Comparison of ENCODE assay signal across 8 mouse cellular contexts in genomic region chr14:31435930-31436693, GRCm38 (mm10). TPM values are rescaled to one million over a fixed set of nuclear protein-coding genes. Genes with fewer than 3 reads are reported as not detected.
A peak's percentile ranks its signal among the peaks of the same experiment; 100 is the strongest.
DNase-seq lines count a peak whose midpoint lies in the region; ATAC-seq and TF ChIP-seq lines count a peak whose summit lies in the region.

TSS of gene Sh3bp5 (minus strand) at chr14:31436078.

- no peak for TF ChIP-seq EP300 in stomach, postnatal 0 days (optimal IDR thresholded peaks at IDR 0.05)

- intact Hi-C loops in heart, postnatal 14 days (cut with DNase I): loop anchor here (1.0 to 2.0 kb wide), 2 partner anchors 31 to 50 kb away; no protein-coding TSS in a partner anchor

- H3K27ac ChIP-seq in forebrain, embryonic 15.5 days (replicated peaks): peak within 1 kb of the TSS; percentile 93
- H3K27ac ChIP-seq in liver, embryonic 16.5 days (ENCODE audit: low read length): peak within 1 kb of the TSS; percentile 73
- peak within 1 kb of the TSS; percentile 55 for H3K27ac ChIP-seq in neural tube, embryonic 12.5 days
- H3K27ac ChIP-seq in stomach, postnatal 0 days (replicated peaks): peak within 1 kb of the TSS; percentile 70

- no peaks in the 10 kb centered on the region for H3K36me3 ChIP-seq in G1E (replicated peaks)
- no peaks in the 10 kb centered on the region for H3K36me3 ChIP-seq in forebrain, embryonic 15.5 days
- no peaks in the 10 kb centered on the region for H3K36me3 ChIP-seq in liver, embryonic 16.5 days (ENCODE audit: control insufficient read depth, insufficient read depth)
- H3K36me3 ChIP-seq in neural tube, embryonic 12.5 days: no peaks in the 10 kb centered on the region
- no peaks in the 10 kb centered on the region for H3K36me3 ChIP-seq in stomach, postnatal 0 days (ENCODE audit: control insufficient read depth, insufficient read depth, low read length)

- H3K9ac ChIP-seq in forebrain, embryonic 15.5 days (replicated peaks): peak within 1 kb of the TSS; percentile 92
- H3K9ac ChIP-seq in liver, embryonic 16.5 days (ENCODE audit: low read depth, low read length): peak within 1 kb of the TSS; percentile 77
- peak within 1 kb of the TSS; percentile 78 for H3K9ac ChIP-seq in neural tube, embryonic 12.5 days
- H3K9ac ChIP-seq in stomach, postnatal 0 days (ENCODE audit: low read length): peak within 1 kb of the TSS; percentile 84

- DNase-seq in G1E (ENCODE audit: low spot score): peak; percentile 78
- DNase-seq in cerebellum, adult 11-12 months: peak; percentile 96
- DNase-seq in heart, postnatal 14 days: peak; percentile 96 to 97
- peak; percentile 52 for DNase-seq in large intestine, adult 2 months (ENCODE audit: low read depth, low spot score)
- DNase-seq in stomach, postnatal 0 days (ENCODE audit: low spot score): peak; percentile 95

- peaks cover 53% of the 10 kb centered on the region for H3K27me3 ChIP-seq in G1E (ENCODE audit: insufficient read depth, low read length)
- no peaks in the 10 kb centered on the region for H3K27me3 ChIP-seq in forebrain, embryonic 15.5 days
- H3K27me3 ChIP-seq in liver, embryonic 16.5 days (ENCODE audit: control insufficient read depth, insufficient read depth, low read depth, low read length): peaks cover 14% of the 10 kb centered on the region
- peaks cover 4% of the 10 kb centered on the region; the same call in 1 of the 2 replicates for H3K27me3 ChIP-seq in neural tube, embryonic 12.5 days (replicated peaks)
- H3K27me3 ChIP-seq in stomach, postnatal 0 days (ENCODE audit: control insufficient read depth, insufficient read depth, low read length): no peaks in the 10 kb centered on the region

- TF ChIP-seq CTCF in G1E (IDR thresholded peaks at IDR 0.05; ENCODE audit: low read depth, low read length): peak; percentile 71
- TF ChIP-seq CTCF in stomach, postnatal 0 days (IDR thresholded peaks at IDR 0.05; ENCODE audit: low read depth): peak; percentile 91

- ATAC-seq in G1E (ENCODE audit: extremely low read depth, insufficient number of reproducible peaks, low FRiP score, poor library complexity, severe bottlenecking): peak; percentile 80
- peak; percentile 97 for ATAC-seq in forebrain, embryonic 15.5 days (replicated peaks)
- peak; percentile 84 for ATAC-seq in liver, embryonic 16.5 days (ENCODE audit: low read depth)
- ATAC-seq in neural tube, embryonic 12.5 days (ENCODE audit: low FRiP score, low read depth): peak; percentile 96
- peak; percentile 99 for ATAC-seq in stomach, postnatal 0 days (ENCODE audit: low FRiP score, low TSS enrichment)

- H3K4me2 ChIP-seq in forebrain, embryonic 15.5 days (replicated peaks): peak within 1 kb of the TSS; percentile 79
- peak within 1 kb of the TSS; percentile 76 for H3K4me2 ChIP-seq in liver, embryonic 16.5 days (ENCODE audit: low read depth, low read length)
- peak within 1 kb of the TSS; percentile 94 for H3K4me2 ChIP-seq in neural tube, embryonic 12.5 days (replicated peaks)
- peak within 1 kb of the TSS; percentile 71 for H3K4me2 ChIP-seq in stomach, postnatal 0 days (replicated peaks; ENCODE audit: low read depth)

- WGBS in forebrain, embryonic 15.5 days: 6% methylated on average over 44 of the region's 49 CpGs
- WGBS in large intestine, adult 2 months: 9% methylated on average over 49 of the region's 49 CpGs
- WGBS in liver, embryonic 16.5 days (ENCODE audit: insufficient replicate concordance): 8% methylated on average over 49 of the region's 49 CpGs
- whole genome bisulfite sequencing in neural tube, embryonic 12.5 days: 9% methylated on average over 49 of the region's 49 CpGs
- WGBS in stomach, postnatal 0 days: 7% methylated on average over 48 of the region's 49 CpGs

- H3K4me3 ChIP-seq in G1E (ENCODE audit: low read depth, low read length): peak within 1 kb of the TSS; percentile 73
- peak within 1 kb of the TSS; percentile 86 for H3K4me3 ChIP-seq in forebrain, embryonic 15.5 days
- H3K4me3 ChIP-seq in liver, embryonic 16.5 days (ENCODE audit: low read depth, low read length): peak within 1 kb of the TSS; percentile 71
- H3K4me3 ChIP-seq in neural tube, embryonic 12.5 days: peak within 1 kb of the TSS; percentile 55
- H3K4me3 ChIP-seq in stomach, postnatal 0 days (ENCODE audit: low read depth, low read length): peak within 1 kb of the TSS; percentile 80

- no peaks in the 10 kb centered on the region for H3K9me3 ChIP-seq in G1E (replicated peaks)
- no peaks in the 10 kb centered on the region for H3K9me3 ChIP-seq in forebrain, embryonic 15.5 days
- H3K9me3 ChIP-seq in liver, embryonic 16.5 days (replicated peaks; ENCODE audit: control insufficient read depth, low read length): no peaks in the 10 kb centered on the region
- no peaks in the 10 kb centered on the region for H3K9me3 ChIP-seq in neural tube, embryonic 12.5 days
- no peaks in the 10 kb centered on the region for H3K9me3 ChIP-seq in stomach, postnatal 0 days (ENCODE audit: control insufficient read depth, low read length)

- H3K4me1 ChIP-seq in G1E (ENCODE audit: insufficient read depth, low read depth, low read length): peaks cover 43% of the 10 kb centered on the region
- H3K4me1 ChIP-seq in forebrain, embryonic 15.5 days: peaks cover 28% of the 10 kb centered on the region
- peaks cover 17% of the 10 kb centered on the region for H3K4me1 ChIP-seq in liver, embryonic 16.5 days (ENCODE audit: control insufficient read depth, low read depth, low read length)
- H3K4me1 ChIP-seq in neural tube, embryonic 12.5 days: peaks cover 15% of the 10 kb centered on the region
- no peaks in the 10 kb centered on the region; the same call in 1 of the 2 replicates for H3K4me1 ChIP-seq in stomach, postnatal 0 days (replicated peaks; ENCODE audit: control insufficient read depth, insufficient read depth)

RNA-seq across cellular contexts. Expression of gene Sh3bp5, which starts in this region (rescaled TPM):
- total RNA-seq in G1E (2014; fragmentation: Nextera tagmentation) (not detected in 2 replicates), G1E (2017) (0.23 and 0.33 TPM in 2 replicates)
- 0.22 and 0.37 TPM in 2 replicates for polyA plus RNA-seq in G1E (2012)
- 111 and 115 TPM in 2 replicates for polyA plus RNA-seq in forebrain, embryonic 15.5 days (2015; fragmentation: Nextera tagmentation; extraction: Ambion mirVana)
- total RNA-seq in heart, postnatal 14 days (2021): 10 to 100 TPM; 44.4 to 47.3 TPM
- polyA plus RNA-seq in large intestine, adult 2 months (2012; rRNA removed): 4.6 and 7.5 TPM in 2 replicates
- 19.3 and 22.1 TPM in 2 replicates for polyA plus RNA-seq in liver, embryonic 16.5 days (2015; fragmentation: Nextera tagmentation; extraction: Ambion mirVana)
- 57.2 TPM in 2 replicates for polyA plus RNA-seq in neural tube, embryonic 12.5 days (2016; fragmentation: Nextera tagmentation; extraction: Ambion mirVana)
- polyA plus RNA-seq in stomach, postnatal 0 days (2015; fragmentation: Nextera tagmentation; extraction: Ambion mirVana): 9.9 and 10.9 TPM in 2 replicates

Comparison
In these comparisons a context has a peak if more than half of its experiments do, and no peak if none do; other contexts are left out.
1. Peak in every context shown above with its lines: DNase-seq, ATAC-seq, H3K4me3 ChIP-seq and H3K27ac ChIP-seq.
2. RNA of gene Sh3bp5 (total RNA-seq): 44.4 to 47.3 TPM in heart, postnatal 14 days; 0.23 to 0.33 TPM in G1E; every median in the first group is over 10 times any median in the second.
3. Peak in DNase-seq, ATAC-seq and H3K4me3 ChIP-seq in G1E; RNA of the gene not detected or under 1 TPM.